Mouse (Mus musculus): ENCODE results near the gene Cuedc2. TPM values are rescaled to one million over a fixed set of nuclear protein-coding genes. Genes with fewer than 3 reads are reported as not detected.

The Cuedc2 gene
- polyA plus RNA-seq, 1 experiment from 2014 or later = 107 TPM

DNA sequence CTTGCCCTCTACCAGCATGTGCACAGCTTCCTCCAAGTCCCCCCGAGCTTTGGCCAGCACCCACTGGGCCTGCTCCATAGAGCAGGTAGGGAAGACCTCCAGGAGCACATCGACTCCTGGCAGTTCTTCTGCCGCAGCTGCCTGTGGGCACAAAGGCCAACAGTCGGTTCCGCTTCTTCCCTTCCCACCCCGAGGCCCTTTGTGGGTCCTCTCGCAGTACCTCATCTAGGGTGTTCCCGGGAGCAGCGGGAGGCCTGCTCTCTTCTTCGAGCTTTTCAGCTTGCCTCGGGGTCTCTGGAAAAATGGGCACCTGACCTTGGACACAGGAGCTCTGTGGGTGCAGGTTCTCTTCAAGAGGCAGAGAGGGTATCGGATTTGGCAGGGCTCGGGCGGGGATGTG, 7.2 kb downstream of the Cuedc2 start:
- no peak overlapping the region for H3K27ac ChIP-seq
- peaks cover under 1% of the 10 kb centered on the region; the same call in 1 of the 2 replicates for H3K79me2 ChIP-seq (ENCODE audit: inconsistent target)
- no peak overlapping the region for H3K4me3 ChIP-seq (ENCODE audit: inconsistent target)
- WGBS (ENCODE audit: missing documents) = 98% methylated on average over 13 of the region's 14 CpGs
- H3K36me3 ChIP-seq (ENCODE audit: inconsistent target) = peaks cover 13% of the 10 kb centered on the region; the same call in 1 of the 2 replicates

DNA sequence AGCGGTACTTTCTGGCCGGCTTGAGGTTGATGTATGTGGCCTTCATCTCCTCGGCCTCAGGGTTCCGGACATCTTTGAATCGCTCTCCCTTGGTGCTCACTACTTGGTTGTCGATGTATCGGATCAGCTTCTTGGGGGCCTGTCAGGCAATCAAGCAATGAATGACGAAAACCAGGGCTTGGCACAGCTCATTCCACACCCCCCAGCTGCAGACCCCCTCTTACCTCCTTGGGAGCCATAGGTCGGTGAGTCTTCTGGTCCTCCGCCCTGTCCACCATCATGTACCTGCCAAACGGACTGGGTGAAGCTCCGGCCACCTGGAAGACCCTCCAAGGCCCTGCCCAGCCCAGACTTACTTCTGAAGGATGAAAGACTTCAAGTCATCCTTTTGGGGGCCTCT, 7.8 kb downstream of the Cuedc2 start:
- WGBS (ENCODE audit: missing documents) = 94% methylated on average over 12 of the region's 12 CpGs
- Histone ChIP-seq H3K79me2 (ENCODE audit: inconsistent target) (no peaks in the 10 kb centered on the region), H3K27ac (no peak overlapping the region), H3K4me3 (ENCODE audit: inconsistent target) (no peak overlapping the region), H3K36me3 (ENCODE audit: inconsistent target) (peaks cover 13% of the 10 kb centered on the region; the same call in 1 of the 2 replicates)

DNA sequence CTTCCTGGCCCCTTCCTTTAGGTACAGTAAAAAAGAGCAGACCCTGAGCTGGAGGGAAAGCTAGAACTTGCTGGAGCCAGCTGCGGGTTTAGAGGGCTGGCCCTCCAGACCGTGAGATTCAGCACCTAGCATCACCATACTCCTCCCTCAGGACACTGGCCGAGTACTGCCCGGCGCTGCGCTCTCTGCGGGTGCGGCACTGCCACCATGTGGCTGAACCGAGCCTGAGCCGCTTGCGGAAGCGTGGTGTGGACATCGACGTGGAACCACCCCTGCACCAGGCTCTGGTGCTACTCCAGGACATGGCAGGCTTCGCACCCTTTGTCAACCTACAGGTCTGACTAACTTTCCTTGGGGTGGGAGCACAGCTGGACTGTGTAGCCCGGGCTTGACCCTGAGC, 8.6 kb downstream of the Cuedc2 start:
- no peaks in the 10 kb centered on the region for H3K79me2 ChIP-seq (ENCODE audit: inconsistent target)
- H3K36me3 ChIP-seq (ENCODE audit: inconsistent target) = peaks cover 13% of the 10 kb centered on the region; the same call in 1 of the 2 replicates
- 5% methylated on average over 15 of the region's 16 CpGs for WGBS (ENCODE audit: missing documents)
- H3K27ac ChIP-seq = no peak overlapping the region
- H3K4me3 ChIP-seq (ENCODE audit: inconsistent target) = no peak overlapping the region

- peaks cover 13% of the 10 kb centered on the region; the same call in 1 of the 2 replicates for H3K36me3 ChIP-seq (ENCODE audit: inconsistent target)
- WGBS (ENCODE audit: missing documents) = 4% methylated on average over 48 of the region's 54 CpGs
- peak overlapping the region; percentile 63; the same call in 1 of the 2 replicates for H3K4me3 ChIP-seq (ENCODE audit: inconsistent target)
- no peaks in the 10 kb centered on the region for H3K79me2 ChIP-seq (ENCODE audit: inconsistent target)
- no peak overlapping the region for H3K27ac ChIP-seq
Measured at GRCm38 (mm10) chr19:46329031-46329641, 9.4 kb downstream of the Cuedc2 start.

- Histone ChIP-seq H3K36me3 (ENCODE audit: inconsistent target) (peaks cover 13% of the 10 kb centered on the region; the same call in 1 of the 2 replicates), H3K27ac (peak within 1 kb of the TSS; percentile 66), H3K4me3 (ENCODE audit: inconsistent target) (peak within 1 kb of the TSS; percentile 63), H3K79me2 (ENCODE audit: inconsistent target) (no peaks in the 10 kb centered on the region)
- WGBS (ENCODE audit: missing documents) = under 1% methylated on average over 78 of the region's 81 CpGs
Measured at GRCm38 (mm10) chr19:46328081-46329030, 10.1 kb downstream of the Cuedc2 start, which contains the start of gene Fbxl15. Fbxl15 (plus strand) TSS chr19:46328184.

DNA sequence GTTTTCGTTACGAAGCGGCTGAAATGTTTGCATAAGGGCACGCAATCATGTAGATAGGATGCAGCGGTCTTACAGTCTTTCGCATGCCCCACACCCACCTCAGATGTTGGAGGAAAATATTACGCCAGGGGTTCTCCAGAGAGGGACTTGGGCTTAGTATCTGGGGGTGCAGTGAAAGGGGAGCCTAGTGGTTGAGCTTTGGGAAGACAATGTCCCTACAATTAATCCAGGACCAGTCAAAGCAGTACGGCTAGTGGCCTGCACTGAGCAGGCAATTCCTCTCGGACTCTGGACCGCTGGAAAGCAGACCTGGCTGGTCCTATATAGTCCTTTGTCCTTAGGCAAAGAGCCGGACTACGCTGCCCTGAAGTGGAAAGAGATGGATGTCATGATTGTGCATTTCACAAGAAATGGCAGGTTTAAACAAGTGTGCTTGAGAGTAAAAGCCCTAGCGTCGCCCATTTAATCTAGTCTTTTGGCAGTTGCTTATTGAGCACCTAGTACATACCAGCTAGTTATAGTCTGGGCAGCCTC, 10.9 kb downstream of the Cuedc2 start:
- H3K27ac ChIP-seq = peak overlapping the region; percentile 66
- no peaks in the 10 kb centered on the region for H3K79me2 ChIP-seq (ENCODE audit: inconsistent target)
- H3K4me3 ChIP-seq (ENCODE audit: inconsistent target) = peak overlapping the region; percentile 63
- whole genome bisulfite sequencing (ENCODE audit: missing documents) = 39% methylated on average over 14 of the region's 14 CpGs
- peaks cover 13% of the 10 kb centered on the region; the same call in 1 of the 2 replicates for H3K36me3 ChIP-seq (ENCODE audit: inconsistent target)

DNA sequence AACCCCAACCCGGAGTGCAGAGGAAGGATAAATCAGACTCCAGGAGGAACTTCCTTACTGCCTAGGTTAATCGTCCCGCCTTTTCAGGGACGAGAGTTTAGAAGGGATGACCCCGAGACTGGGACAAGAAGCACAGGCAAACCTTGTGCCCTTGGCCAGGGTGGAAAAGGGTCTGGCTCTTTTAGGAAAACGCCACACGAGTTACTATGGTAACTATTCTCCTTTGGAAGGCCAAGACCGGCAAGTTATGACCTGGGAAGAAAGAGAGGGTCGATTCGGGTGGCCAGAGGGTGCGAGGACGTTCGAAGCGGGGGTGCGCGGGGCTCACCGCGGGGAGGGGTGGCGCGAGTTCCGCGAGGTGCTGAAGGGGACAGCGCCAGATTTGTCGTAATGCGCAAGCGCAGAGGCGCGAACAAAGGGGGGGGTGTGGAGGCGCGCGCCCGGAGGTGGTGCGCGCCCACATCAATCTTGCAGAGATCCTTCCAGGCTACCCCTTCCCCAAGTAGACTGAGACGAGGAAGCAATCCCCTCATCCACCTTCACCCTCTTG, 11.7 kb downstream of the Cuedc2 start, which contains the start of gene Psd:
Psd (minus strand) TSS at position 401 of the 550 bp plus-strand sequence.
- 1% methylated on average over 35 of the region's 35 CpGs for WGBS (ENCODE audit: missing documents)
- peak within 1 kb of the TSS; percentile 66 for H3K27ac ChIP-seq

GRCm38 (mm10) chr19:46326019-46326755, 12.3 kb downstream of the Cuedc2 start:
- H3K79me2 ChIP-seq (ENCODE audit: inconsistent target) = no peaks in the 10 kb centered on the region
- no peak overlapping the region for H3K4me3 ChIP-seq (ENCODE audit: inconsistent target)
- WGBS (ENCODE audit: missing documents) = 20% methylated on average over 29 of the region's 29 CpGs
- peaks cover 5% of the 10 kb centered on the region; the same call in 1 of the 2 replicates for H3K36me3 ChIP-seq (ENCODE audit: inconsistent target)
- H3K27ac ChIP-seq = no peak overlapping the region

More for the DNA sequence above, 11.7 kb downstream of the Cuedc2 start, which contains the start of gene Psd:
- H3K36me3 ChIP-seq (ENCODE audit: inconsistent target) = peaks cover 12% of the 10 kb centered on the region; the same call in 1 of the 2 replicates
- no peaks in the 10 kb centered on the region for H3K79me2 ChIP-seq (ENCODE audit: inconsistent target)
- peak within 1 kb of the TSS; percentile 63 for H3K4me3 ChIP-seq (ENCODE audit: inconsistent target)

- WGBS (ENCODE audit: missing documents) = 62% methylated on average over 5 of the region's 5 CpGs
- Histone ChIP-seq H3K79me2 (ENCODE audit: inconsistent target) (no peaks in the 10 kb centered on the region), H3K27ac (no peak overlapping the region), H3K4me3 (ENCODE audit: inconsistent target) (no peak overlapping the region), H3K36me3 (ENCODE audit: inconsistent target) (no peaks in the 10 kb centered on the region)
Measured at GRCm38 (mm10) chr19:46324918-46325317, 13.6 kb downstream of the Cuedc2 start.

DNA sequence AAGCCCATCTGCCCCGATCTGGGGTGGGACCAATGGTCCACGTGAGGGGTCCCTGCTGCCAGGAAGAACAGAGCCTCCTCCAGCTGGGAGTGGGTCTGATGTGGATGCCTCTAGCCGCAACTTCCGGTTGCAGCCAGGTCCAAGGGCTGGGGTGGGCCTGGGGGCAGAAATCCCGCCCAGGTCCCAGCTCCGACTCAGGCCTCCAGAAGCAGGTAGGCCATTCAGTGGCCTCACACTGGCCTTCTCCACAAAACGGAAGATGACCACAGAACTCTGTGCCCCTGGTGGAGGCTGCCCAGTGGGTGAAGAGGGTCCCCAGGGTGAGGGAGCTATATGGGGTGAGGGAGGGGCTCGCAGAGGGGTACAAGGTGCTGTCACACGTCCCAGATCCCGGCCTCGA, 14.1 kb downstream of the Cuedc2 start:
- 82% methylated on average over 11 of the region's 11 CpGs for WGBS (ENCODE audit: missing documents)
- H3K4me3 ChIP-seq (ENCODE audit: inconsistent target) = no peak overlapping the region

DNA sequence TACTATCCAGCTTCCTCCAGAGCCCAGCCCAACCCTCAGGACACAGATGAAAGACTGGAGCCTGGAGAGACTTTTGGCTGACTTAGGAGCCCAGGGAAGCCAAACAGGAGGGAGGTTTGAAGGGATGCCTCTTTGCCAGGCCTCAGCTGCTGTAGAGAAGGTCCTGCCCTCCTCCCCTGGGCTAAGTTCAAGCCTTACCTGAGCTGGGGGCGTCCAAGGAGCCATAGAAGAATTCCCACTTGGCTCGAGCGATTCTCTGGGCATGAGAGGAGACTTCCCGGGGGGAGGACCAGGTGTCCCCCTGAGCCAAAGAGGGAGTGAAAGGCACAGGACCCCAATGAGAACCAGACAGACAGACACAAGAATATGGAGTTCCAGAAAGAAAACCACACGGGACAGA, 14.8 kb downstream of the Cuedc2 start:
- 84% methylated on average over 5 of the region's 5 CpGs for WGBS (ENCODE audit: missing documents)
- no peak overlapping the region for H3K27ac ChIP-seq
- no peak overlapping the region for H3K4me3 ChIP-seq (ENCODE audit: inconsistent target)
- no peaks in the 10 kb centered on the region for H3K36me3 ChIP-seq (ENCODE audit: inconsistent target)
- no peaks in the 10 kb centered on the region for H3K79me2 ChIP-seq (ENCODE audit: inconsistent target)

More for the DNA sequence above, 14.1 kb downstream of the Cuedc2 start:
- H3K79me2 ChIP-seq (ENCODE audit: inconsistent target) = no peaks in the 10 kb centered on the region
- no peak overlapping the region for H3K27ac ChIP-seq
- no peaks in the 10 kb centered on the region for H3K36me3 ChIP-seq (ENCODE audit: inconsistent target)

- no peak overlapping the region for H3K4me3 ChIP-seq (ENCODE audit: inconsistent target)
- no peak overlapping the region for H3K27ac ChIP-seq
- H3K36me3 ChIP-seq (ENCODE audit: inconsistent target) = no peaks in the 10 kb centered on the region
- H3K79me2 ChIP-seq (ENCODE audit: inconsistent target) = no peaks in the 10 kb centered on the region
- WGBS (ENCODE audit: missing documents) = 78% methylated on average over 11 of the region's 13 CpGs
Measured at GRCm38 (mm10) chr19:46322996-46323572, 15.4 kb downstream of the Cuedc2 start.

DNA sequence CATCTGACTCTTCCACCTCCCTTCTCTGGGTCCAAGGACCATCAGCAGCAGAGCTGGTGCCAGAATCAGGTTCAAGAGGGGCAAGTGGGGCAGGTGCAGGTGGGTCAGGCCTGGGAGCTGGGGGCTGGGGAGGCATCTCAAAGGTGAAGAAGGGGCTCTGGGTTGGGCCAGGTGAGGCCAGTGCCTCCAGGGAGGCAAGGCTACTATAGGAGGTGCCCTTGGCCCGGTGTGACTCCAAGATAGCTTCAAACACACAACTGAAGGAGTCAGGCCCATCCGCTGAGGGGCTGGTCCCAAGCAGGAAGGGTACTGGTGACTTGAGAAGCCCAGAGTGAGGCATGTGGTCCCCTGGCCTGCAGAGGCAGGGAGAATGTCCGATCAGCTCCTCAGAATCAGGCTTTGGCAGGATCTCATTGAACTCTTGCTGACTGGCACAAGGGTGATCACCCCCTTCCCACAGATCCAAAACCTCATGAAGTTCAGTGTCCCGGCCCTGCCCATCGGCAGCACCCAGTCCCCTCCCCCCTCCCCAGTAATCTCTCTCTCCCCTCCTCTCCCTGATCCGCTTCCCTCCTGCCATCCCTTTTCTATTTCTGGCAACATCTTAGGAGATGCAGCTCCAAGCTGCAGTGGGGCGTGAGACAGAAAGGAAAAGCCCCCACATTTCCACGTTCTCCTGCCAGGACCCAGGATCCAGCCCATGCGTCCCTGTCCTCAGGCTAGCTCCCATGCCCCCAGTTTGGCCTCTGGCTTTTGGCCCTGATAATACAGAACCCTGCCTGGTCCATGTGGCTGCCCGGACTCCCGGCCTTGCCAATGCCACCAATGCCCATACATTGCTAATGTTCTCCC, 16.1 kb downstream of the Cuedc2 start:
- H3K4me3 ChIP-seq (ENCODE audit: inconsistent target) = no peak overlapping the region
- H3K27ac ChIP-seq = no peak overlapping the region
- no peaks in the 10 kb centered on the region for H3K36me3 ChIP-seq (ENCODE audit: inconsistent target)
- 88% methylated on average over 10 of the region's 11 CpGs for WGBS (ENCODE audit: missing documents)
- no peaks in the 10 kb centered on the region for H3K79me2 ChIP-seq (ENCODE audit: inconsistent target)
